Mouse (Mus musculus): ENCODE measurements at regions not wholly inside any gene's neighbourhood (a gene's known extent, or its start where the extent isn't known, plus 50 kb on each side); places are given as distances from the start of the nearest gene placed in this dataset.

DNA sequence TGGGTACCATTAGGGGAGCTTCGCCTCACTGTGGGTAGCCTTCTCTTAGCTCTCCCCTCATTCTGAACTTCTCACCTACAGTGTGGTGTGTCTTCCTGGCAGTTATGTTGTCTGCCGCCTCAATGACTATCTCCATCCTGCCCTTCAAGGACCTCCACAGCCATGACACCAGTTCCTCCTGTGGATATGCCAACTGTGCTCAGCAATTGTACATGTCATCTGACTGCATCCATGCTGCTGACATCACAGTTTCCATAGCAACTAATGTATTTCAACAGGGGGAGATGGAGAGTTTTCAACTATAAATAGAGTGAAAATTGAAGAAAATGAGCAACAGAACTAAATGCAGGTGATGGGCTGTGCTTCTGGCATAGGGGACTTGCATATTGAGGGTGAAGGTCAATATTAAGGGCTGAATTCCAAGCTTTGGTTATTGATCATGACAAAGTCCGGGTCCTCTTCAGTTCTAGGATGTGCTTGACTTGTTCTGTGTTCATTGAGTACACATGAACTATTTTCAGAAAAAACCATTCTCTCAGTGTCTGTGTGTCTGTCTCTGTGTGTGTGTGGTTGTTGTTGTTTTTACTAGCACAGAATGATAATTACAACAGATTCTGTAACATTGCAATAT is 217.5 kb upstream of the Pitrm1 start:
- intact Hi-C loops (cut with DNase I): no loop called here
- peak in 1 of 2 experiments; percentile 51 for DNase-seq (ENCODE audit: low spot score in 2 of 2)

GRCm38 (mm10) chr13:6340157-6340556 is 207.8 kb upstream of the Pitrm1 start:
- intact Hi-C loops (cut with DNase I): loop anchor here (10.0 kb wide), 2 partner anchors 125 to 475 kb away; partner anchors contain the start of gene Klf6
- no peak for DNase-seq (ENCODE audit: low spot score in 2 of 2)

- peak; percentile 67 to 83 for DNase-seq (ENCODE audit: low spot score in 2 of 2)
- intact Hi-C loops (cut with DNase I): loop anchor here (10.0 kb wide), 2 partner anchors 124 to 476 kb away; partner anchors contain the start of gene Klf6
Measured at GRCm38 (mm10) chr13:6341102-6341737, 206.7 kb upstream of the Pitrm1 start.

- intact Hi-C loops (cut with DNase I): no loop called here
- peak; percentile 21 to 30 for DNase-seq (ENCODE audit: low spot score in 2 of 2)
Measured at GRCm38 (mm10) chr13:6365169-6365568, 182.8 kb upstream of the Pitrm1 start.

- DNase-seq (ENCODE audit: low spot score in 2 of 2): no peak
- intact Hi-C loops (cut with DNase I): no loop called here
Measured at GRCm38 (mm10) chr13:6367661-6368060, 180.3 kb upstream of the Pitrm1 start.

GRCm38 (mm10) chr13:6374570-6375173 is 173.3 kb upstream of the Pitrm1 start:
- intact Hi-C loops (cut with DNase I): no loop called here
- no peak for DNase-seq (ENCODE audit: low spot score in 2 of 2)

- DNase-seq (ENCODE audit: low spot score in 2 of 2): no peak
- intact Hi-C loops (cut with DNase I): no loop called here
Measured at GRCm38 (mm10) chr13:6377919-6378318, 170.0 kb upstream of the Pitrm1 start.

- DNase-seq (ENCODE audit: low spot score in 2 of 2): no peak
- intact Hi-C loops (cut with DNase I): no loop called here
Measured at GRCm38 (mm10) chr13:6395562-6396223, 152.3 kb upstream of the Pitrm1 start.

DNA sequence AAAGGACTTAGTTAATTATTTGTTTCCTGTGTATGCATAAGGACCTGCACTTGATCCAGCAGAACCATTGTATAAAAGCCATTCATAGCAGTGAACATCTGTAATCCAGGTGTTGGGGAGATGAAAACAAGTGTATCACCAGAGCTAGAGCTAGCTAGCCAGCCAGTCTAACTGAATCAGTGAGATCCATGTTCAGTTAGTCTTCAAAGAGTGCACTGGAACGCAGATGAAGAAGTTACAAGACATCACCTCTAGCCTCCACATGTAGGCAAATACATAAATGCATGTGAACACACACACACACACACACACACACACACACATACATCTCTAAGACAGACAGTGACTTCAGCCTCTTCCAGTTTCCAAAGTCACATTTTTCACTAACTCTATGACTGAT is 150.3 kb upstream of the Pitrm1 start:
- DNase-seq (ENCODE audit: low spot score in 2 of 2): no peak
- intact Hi-C loops (cut with DNase I): no loop called here

GRCm38 (mm10) chr13:6431821-6432220 is 116.1 kb upstream of the Pitrm1 start:
- DNase-seq (ENCODE audit: low spot score in 2 of 2): no peak
- intact Hi-C loops (cut with DNase I): no loop called here

- DNase-seq (ENCODE audit: low spot score in 2 of 2): no peak
- intact Hi-C loops (cut with DNase I): no loop called here
Measured at GRCm38 (mm10) chr13:6446976-6447375, 101.0 kb upstream of the Pitrm1 start.

DNA sequence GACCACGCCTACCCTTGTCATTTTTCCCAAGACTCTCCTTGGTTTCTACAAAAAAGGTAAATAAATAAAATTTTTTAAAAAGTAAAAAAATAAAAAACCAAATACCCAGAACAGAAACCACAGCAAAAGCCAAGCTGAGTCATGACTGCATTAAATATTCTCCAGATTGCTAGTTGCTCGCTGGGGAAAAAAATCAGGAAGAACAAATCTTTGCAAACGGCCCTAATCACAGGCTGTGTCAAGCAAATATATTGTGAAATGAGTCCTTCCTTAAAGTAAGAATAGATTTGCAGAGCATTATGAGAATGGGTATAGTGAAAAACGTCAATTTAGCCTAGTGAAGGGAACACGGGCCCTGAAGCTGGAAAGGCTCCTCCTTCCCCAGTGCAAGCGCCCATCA is 86.6 kb upstream of the Pitrm1 start:
- intact Hi-C loops (cut with DNase I): loop anchor here (10.0 kb wide), 1 partner anchor 117 kb away; no protein-coding TSS in a partner anchor

GRCm38 (mm10) chr13:6465911-6466419 is 82.0 kb upstream of the Pitrm1 start:
- no peak for DNase-seq (ENCODE audit: low spot score in 2 of 2)
- intact Hi-C loops (cut with DNase I): loop anchor here (5.0 to 10.0 kb wide), 2 partner anchors 121 to 274 kb away; no protein-coding TSS in a partner anchor

More for the DNA sequence above, 86.6 kb upstream of the Pitrm1 start:
- no peak for DNase-seq (ENCODE audit: low spot score in 2 of 2)

- intact Hi-C loops (cut with DNase I): loop anchor here (2.0 to 10.0 kb wide), 5 partner anchors 125 to 1807 kb away; no protein-coding TSS in a partner anchor
- DNase-seq (ENCODE audit: low spot score in 2 of 2): peak; percentile 58 to 69
Measured at GRCm38 (mm10) chr13:6469446-6470227, 78.3 kb upstream of the Pitrm1 start.

- intact Hi-C loops (cut with DNase I): loop anchor here (2.0 kb wide), 2 partner anchors 608 to 1694 kb away; no protein-coding TSS in a partner anchor
- peak in 1 of 2 experiments; percentile 32 for DNase-seq (ENCODE audit: low spot score in 2 of 2)
Measured at GRCm38 (mm10) chr13:6470286-6471103, 77.5 kb upstream of the Pitrm1 start.

GRCm38 (mm10) chr13:6471643-6472042 is 76.3 kb upstream of the Pitrm1 start:
- DNase-seq (ENCODE audit: low spot score in 2 of 2): peak; percentile 86 to 91
- intact Hi-C loops (cut with DNase I): loop anchor here (2.0 kb wide), 2 partner anchors 609 to 1695 kb away; no protein-coding TSS in a partner anchor

DNA sequence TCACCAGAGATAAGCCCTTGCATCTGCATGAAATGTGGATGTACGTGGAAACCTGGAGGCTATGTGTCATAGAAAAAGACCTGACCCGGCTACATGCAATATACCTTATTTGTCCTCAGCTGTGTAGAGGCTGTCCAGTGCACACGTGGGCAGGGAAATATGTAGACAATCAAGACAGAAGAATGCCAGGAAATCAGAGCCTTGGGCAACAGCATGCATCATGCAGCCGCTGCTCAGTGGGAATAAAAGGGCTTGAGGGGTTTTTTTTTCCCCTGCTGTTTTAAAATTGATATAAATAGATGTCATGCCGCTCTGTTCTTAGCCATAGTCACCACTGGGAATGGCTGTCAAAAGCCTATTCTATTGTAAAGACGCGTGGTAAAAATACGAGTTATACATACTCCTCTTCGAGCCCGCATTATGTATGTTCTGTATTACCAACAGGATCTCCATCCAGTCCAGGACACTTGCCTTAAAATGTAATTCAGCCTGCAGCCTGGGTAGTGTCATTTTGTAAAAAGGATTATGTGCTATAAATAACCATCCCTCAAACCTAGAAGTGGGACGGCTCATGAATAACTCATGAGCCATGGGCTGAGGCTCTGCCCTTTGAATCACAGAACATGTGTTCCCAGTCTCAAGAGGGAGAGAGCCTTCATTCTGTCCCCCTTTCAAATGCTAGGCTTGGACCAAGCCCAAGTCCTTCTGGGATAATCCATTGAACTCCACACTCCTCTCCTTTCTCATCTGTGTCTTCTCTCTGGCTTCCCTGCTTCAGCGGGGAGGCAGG is 74.4 kb upstream of the Pitrm1 start:
- peak; percentile 44 to 46 for DNase-seq (ENCODE audit: low spot score in 2 of 2)
- intact Hi-C loops (cut with DNase I): no loop called here
